Comparison of ENCODE assay signal across 10 mouse cellular contexts in the genomic region with DNA sequence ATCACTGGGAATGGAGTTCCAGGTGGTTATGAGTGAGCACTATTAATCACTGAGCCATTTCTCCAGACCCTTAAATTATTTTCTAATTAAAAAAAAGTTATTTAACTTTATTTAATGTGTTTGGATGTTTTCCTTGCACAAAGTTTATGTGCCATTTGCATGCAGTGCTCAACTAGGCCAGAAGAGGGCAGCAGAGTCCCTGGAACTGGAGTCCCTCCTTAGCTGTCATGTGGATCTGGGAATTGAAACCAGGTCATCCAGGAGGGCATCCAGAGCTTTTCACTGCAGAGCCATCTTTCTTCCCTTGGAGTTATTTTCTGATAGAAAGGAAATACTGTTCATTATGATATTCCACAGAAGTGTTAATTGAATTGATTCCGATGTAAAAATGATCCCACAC.
DNase-seq lines count a peak whose midpoint lies in the region; ATAC-seq and TF ChIP-seq lines count a peak whose summit lies in the region.
"Had no signal": no experiment of that assay in that cellular context is flagged by ENCODE, and none has a peak within 500 bp of the region (broad histone marks: within the 10 kb centered on the region; RNA-seq: fewer than 3 reads in every experiment).

No protein-coding gene starts in this region.

- 95% methylated on average over 1 of the region's 1 CpGs for WGBS in embryonic facial prominence, embryonic 10.5 days

- peaks cover 16% of the 10 kb centered on the region for H3K4me1 ChIP-seq in embryonic facial prominence, embryonic 10.5 days

- H3K27me3 ChIP-seq in embryonic facial prominence, embryonic 10.5 days (replicated peaks; ENCODE audit: low read depth, poor library complexity, severe bottlenecking), result no peaks in the 10 kb centered on the region
- H3K27me3 ChIP-seq: embryonic facial prominence, embryonic 12.5 days; limb, embryonic 12.5 days had no signal

- no peak overlapping the region for H3K27ac ChIP-seq in embryonic facial prominence, embryonic 10.5 days (replicated peaks)
- no peak overlapping the region for H3K27ac ChIP-seq in layer of hippocampus, adult 2 months
- H3K27ac ChIP-seq: embryonic facial prominence, embryonic 12.5 days; limb, embryonic 12.5 days had no signal

- no peaks in the 10 kb centered on the region for H3K36me3 ChIP-seq in embryonic facial prominence, embryonic 10.5 days (replicated peaks)
- H3K36me3 ChIP-seq: embryonic facial prominence, embryonic 12.5 days; limb, embryonic 12.5 days had no signal

- H3K4me3 ChIP-seq in embryonic facial prominence, embryonic 10.5 days, result no peak overlapping the region
- no peak overlapping the region for H3K4me3 ChIP-seq in layer of hippocampus, adult 2 months
- H3K4me3 ChIP-seq: embryonic facial prominence, embryonic 12.5 days; limb, embryonic 12.5 days had no signal

- DNase-seq in heart, adult 11 months, result peak; percentile 82
- DNase-seq in heart, postnatal 25 days (ENCODE audit: low spot score), result no peak
- DNase-seq in B cell, adult 2 months, result peak; percentile 65 to 67
- DNase-seq in adrenal gland, adult (ENCODE audit: inconsistent age in 2 of 2, low spot score in 1 of 2), result peak; percentile 37 to 87
- peak; percentile 60 for DNase-seq in embryonic facial prominence, embryonic 10.5 days (ENCODE audit: low spot score)
- DNase-seq in layer of hippocampus, adult 2 months (ENCODE audit: low spot score in 2 of 2), result peak in 1 of 2 experiments; percentile 58
- peak; percentile 53 for DNase-seq in thymus, postnatal 0 days (ENCODE audit: low spot score)

- ATAC-seq in monocyte, adult 5-6 weeks (replicated peaks; ENCODE audit: insufficient number of reproducible peaks, low FRiP score, low TSS enrichment, poor library complexity, severe bottlenecking), result peak; percentile 67; the same call in 1 of the 2 replicates

- peak; percentile 89 for TF ChIP-seq CTCF in layer of hippocampus, adult 2 months (conservative IDR thresholded peaks at IDR 0.05)

- H3K9me3 ChIP-seq in embryonic facial prominence, embryonic 10.5 days, result no peaks in the 10 kb centered on the region
- H3K9me3 ChIP-seq: embryonic facial prominence, embryonic 12.5 days; limb, embryonic 12.5 days had no signal

- intact Hi-C loops in heart, postnatal 25 days (cut with DNase I), result loop anchor here (2.0 to 10.0 kb wide), 3 partner anchors 257 to 1163 kb away; partner anchors contain the start of gene Nrp1
